Mouse (Mus musculus) frontal cortex, postnatal 10 days (tissue): ENCODE data around the gene Cux1.

Experiments
- DNase-seq, 2 experiments: peaks; one replicate each; pipeline ENCODE4 v3.0.0; 2022; ENCODE audit warnings: low spot score in 2 of 2, mixed read lengths in 1 of 2

Cux1 gene

GRCm38 (mm10) chr5:136382261-136383005 is 184.9 kb downstream of the Cux1 start:
- DNase-seq, result no peak

- no peak for DNase-seq
These were observed 187.9 kb downstream of the Cux1 start for GRCm38 (mm10) chr5:136379405-136379804.

- no peak for DNase-seq
These were observed 190.2 kb downstream of the Cux1 start for GRCm38 (mm10) chr5:136377101-136377500.

- no peak for DNase-seq
These were observed 191.9 kb downstream of the Cux1 start for GRCm38 (mm10) chr5:136375350-136375749.

- DNase-seq, result no peak
These were observed 195.0 kb downstream of the Cux1 start for GRCm38 (mm10) chr5:136372276-136372675.

GRCm38 (mm10) chr5:136363421-136363820 is 203.9 kb downstream of the Cux1 start:
- no peak for DNase-seq

GRCm38 (mm10) chr5:136362473-136363230 is 204.6 kb downstream of the Cux1 start:
- DNase-seq, result no peak

- DNase-seq, result no peak
These were observed 205.3 kb downstream of the Cux1 start for GRCm38 (mm10) chr5:136362021-136362420.

- DNase-seq, result no peak
These were observed 210.1 kb downstream of the Cux1 start for GRCm38 (mm10) chr5:136357227-136357626.

- no peak for DNase-seq
These were observed 211.6 kb downstream of the Cux1 start for GRCm38 (mm10) chr5:136355583-136356126.

GRCm38 (mm10) chr5:136354729-136355128 is 212.6 kb downstream of the Cux1 start:
- DNase-seq, result no peak

- DNase-seq, result no peak
These were observed 214.2 kb downstream of the Cux1 start for GRCm38 (mm10) chr5:136353114-136353513.

GRCm38 (mm10) chr5:136343156-136343890 is 224.0 kb downstream of the Cux1 start:
- DNase-seq, result no peak

GRCm38 (mm10) chr5:136336798-136337527 is 230.3 kb downstream of the Cux1 start:
- no peak for DNase-seq

GRCm38 (mm10) chr5:136335681-136336080 is 231.6 kb downstream of the Cux1 start:
- DNase-seq, result no peak

- no peak for DNase-seq
These were observed 232.5 kb downstream of the Cux1 start for GRCm38 (mm10) chr5:136334780-136335179.

- no peak for DNase-seq
These were observed 233.2 kb downstream of the Cux1 start for GRCm38 (mm10) chr5:136334051-136334450.

- DNase-seq, result no peak
These were observed 234.4 kb downstream of the Cux1 start for GRCm38 (mm10) chr5:136332786-136333462.

- DNase-seq, result no peak
These were observed 239.6 kb downstream of the Cux1 start for GRCm38 (mm10) chr5:136327736-136328135.

GRCm38 (mm10) chr5:136326626-136327025 is 240.7 kb downstream of the Cux1 start:
- no peak for DNase-seq

GRCm38 (mm10) chr5:136324506-136324905 is 242.8 kb downstream of the Cux1 start:
- DNase-seq, result no peak
